Mouse (Mus musculus) heart, adult 2 months (tissue): ENCODE results near the gene Eif3c.

Experiments used
- CTCF ChIP-seq: fragments of 200-600 bp; IDR thresholded peaks from 2 replicates; pipeline ENCODE4 v1.8.1; 2022; ENCODE audit warnings: antibody characterized with exemption, mild to moderate bottlenecking, moderate library complexity
- EP300 ChIP-seq: fragments of 200-500 bp; IDR thresholded peaks from 2 replicates; pipeline ENCODE4 v1.6.1; 2011; ENCODE audit warnings: low read depth, low read length, control low read depth; ENCODE audit not compliant: insufficient read depth

- no peak for TF ChIP-seq CTCF
- no peak for TF ChIP-seq EP300
Measured at GRCm38 (mm10) chr7:126582759-126583158, 16.5 kb upstream of the Eif3c start.
